Mouse (Mus musculus): ENCODE data around the gene Lysmd3. TPM values are rescaled to one million over a fixed set of nuclear protein-coding genes. Genes with fewer than 3 reads are reported as not detected.

Lysmd3 gene
- total RNA-seq, 2 experiments from 2014 or later = 44.3 to 59.9 TPM

Other genes starting within 250 kb of the Lysmd3 start
- not detected in 2 replicates for gene Adgrv1, start 24.5 kb upstream of the Lysmd3 start, total RNA-seq (2015; ENCODE audit: low replicate concordance)
- not detected in 2 replicates for gene Adgrv1, start 24.5 kb upstream of the Lysmd3 start, total RNA-seq (2017; ENCODE audit: low replicate concordance)
- 3.4 and 10.8 TPM in 2 replicates for gene Polr3g, start 53.4 kb downstream of the Lysmd3 start, total RNA-seq (2015; ENCODE audit: low replicate concordance)
- 1.4 and 1.9 TPM in 2 replicates for gene Polr3g, start 53.4 kb downstream of the Lysmd3 start, total RNA-seq (2017; ENCODE audit: low replicate concordance)
- gene Mblac2, start 53.7 kb downstream of the Lysmd3 start, total RNA-seq (2015; ENCODE audit: low replicate concordance) = 2.1 TPM in 1 of 2 replicates, not detected in the other
- gene Mblac2, start 53.7 kb downstream of the Lysmd3 start, total RNA-seq (2017; ENCODE audit: low replicate concordance) = not detected in 2 replicates
- gene Cetn3, start 125.4 kb downstream of the Lysmd3 start, total RNA-seq (2015; ENCODE audit: low replicate concordance) = 55.8 and 76.4 TPM in 2 replicates
- 93.9 and 162 TPM in 2 replicates for gene Cetn3, start 125.4 kb downstream of the Lysmd3 start, total RNA-seq (2017; ENCODE audit: low replicate concordance)